Mouse (Mus musculus) embryonic facial prominence, embryonic 10.5 days (tissue): ENCODE measurements around the gene Gapvd1. TPM values are rescaled to one million over a fixed set of nuclear protein-coding genes. Genes with fewer than 3 reads are reported as not detected.
A peak's percentile ranks its signal among the peaks of the same experiment; 100 is the strongest.
"Not testable (repeated sequence)": the region's sequence is repeated elsewhere in the genome, so short reads cannot be mapped to it uniquely, and the experiment has no call there.

ENCODE experiments used
- DNase-seq: peaks from one replicate; pipeline ENCODE4 v3.0.0-alpha.2; 2017; ENCODE audit warnings: low spot score
- H3K27ac ChIP-seq: fragments of 300-500 bp; sonication (generic); replicated peaks from 2 replicates; pipeline ENCODE4 v1.5.1; 2016; ENCODE audit warnings: mild to moderate bottlenecking
- H3K27me3 ChIP-seq: fragments of 300-500 bp; sonication (generic); replicated peaks from 2 replicates; pipeline ENCODE4 v1.6.1; 2016; ENCODE audit warnings: low read depth, mild to moderate bottlenecking; ENCODE audit not compliant: poor library complexity, severe bottlenecking
- H3K36me3 ChIP-seq: fragments of 300-500 bp; sonication (generic); replicated peaks from 2 replicates; pipeline ENCODE4 v1.6.1; 2016; ENCODE audit warnings: mild to moderate bottlenecking, moderate library complexity
- H3K4me1 ChIP-seq: fragments of 300-500 bp; sonication (generic); 2 replicates; pipeline ENCODE4 v1.6.1; 2016
- H3K4me3 ChIP-seq: fragments of 300-500 bp; sonication (generic); 2 replicates; pipeline ENCODE4 v1.5.1; 2016; ENCODE audit warnings: mild to moderate bottlenecking, moderate library complexity
- H3K9me3 ChIP-seq: fragments of 300-500 bp; sonication (generic); 2 replicates; pipeline ENCODE4 v1.6.1; 2016; ENCODE audit warnings: mild to moderate bottlenecking
- WGBS: fragments of 180-500 bp; shearing (Covaris S2); methylation state at CpG from one replicate; pipeline ENCODE4 v1.1.7; 2016; 5-methylcytosine and 5-hydroxymethylcytosine counted together
- polyA plus RNA-seq: library from polyadenylated mRNA; unstranded; fragments of >200 nt; fragmentation: Nextera tagmentation; extraction: Ambion mirVana; gene quantifications from 2 replicates; pipeline ENCODE4 v1.2.1, GENCODE M21; 2016

Gapvd1 gene
- polyA plus RNA-seq, 1 experiment from 2014 or later: 80.6 TPM

- H3K9me3 ChIP-seq: peaks cover 4% of the 10 kb centered on the region; the same call in 1 of the 2 replicates
- WGBS: 63% methylated on average over 2 of the region's 2 CpGs
- no peak for DNase-seq
- no peaks in the 10 kb centered on the region for H3K36me3 ChIP-seq
- no peaks in the 10 kb centered on the region for H3K27me3 ChIP-seq
- H3K27ac ChIP-seq: no peak overlapping the region
- H3K4me3 ChIP-seq: no peak overlapping the region
- H3K4me1 ChIP-seq: no peaks in the 10 kb centered on the region
Measured at GRCm38 (mm10) chr2:34762872-34763271, 7.8 kb upstream of the Gapvd1 start.

DNA sequence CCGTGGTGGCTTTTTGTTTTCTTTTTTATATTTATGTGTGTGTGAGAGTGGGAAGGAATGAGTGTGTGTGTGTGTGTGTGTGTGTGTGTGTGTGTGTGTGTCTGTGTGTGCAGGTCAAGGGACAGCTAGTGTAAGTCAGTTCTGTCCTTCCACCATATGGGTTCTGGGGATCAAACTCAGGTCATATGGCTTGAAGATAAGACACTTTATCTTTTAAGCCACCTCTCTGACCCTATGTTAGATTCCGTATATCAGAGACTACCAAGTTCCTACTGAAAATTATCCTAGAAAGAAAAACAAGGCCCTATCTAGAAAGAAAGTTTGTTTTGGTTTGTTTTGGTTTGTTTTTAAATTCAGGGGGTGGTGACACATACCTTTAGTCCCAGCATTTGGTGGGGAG, 7.1 kb upstream of the Gapvd1 start:
- no peaks in the 10 kb centered on the region for H3K27me3 ChIP-seq
- H3K4me3 ChIP-seq: no peak overlapping the region
- no peaks in the 10 kb centered on the region for H3K4me1 ChIP-seq
- no peak for DNase-seq
- WGBS: 86% methylated on average over 2 of the region's 2 CpGs
- peaks cover 2% of the 10 kb centered on the region; the same call in 1 of the 2 replicates for H3K9me3 ChIP-seq
- no peaks in the 10 kb centered on the region for H3K36me3 ChIP-seq
- H3K27ac ChIP-seq: no peak overlapping the region

GRCm38 (mm10) chr2:34761272-34761671, 6.2 kb upstream of the Gapvd1 start:
- H3K27ac ChIP-seq, H3K36me3 ChIP-seq, H3K4me1 ChIP-seq, H3K4me3 ChIP-seq, DNase-seq, H3K27me3 ChIP-seq, H3K9me3 ChIP-seq: not testable (repeated sequence)
- WGBS: 89% methylated on average over 5 of the region's 5 CpGs

GRCm38 (mm10) chr2:34757341-34757740, 2.3 kb upstream of the Gapvd1 start:
- H3K27me3 ChIP-seq: no peaks in the 10 kb centered on the region
- 73% methylated on average over 1 of the region's 1 CpGs for WGBS
- no peak for DNase-seq

DNA sequence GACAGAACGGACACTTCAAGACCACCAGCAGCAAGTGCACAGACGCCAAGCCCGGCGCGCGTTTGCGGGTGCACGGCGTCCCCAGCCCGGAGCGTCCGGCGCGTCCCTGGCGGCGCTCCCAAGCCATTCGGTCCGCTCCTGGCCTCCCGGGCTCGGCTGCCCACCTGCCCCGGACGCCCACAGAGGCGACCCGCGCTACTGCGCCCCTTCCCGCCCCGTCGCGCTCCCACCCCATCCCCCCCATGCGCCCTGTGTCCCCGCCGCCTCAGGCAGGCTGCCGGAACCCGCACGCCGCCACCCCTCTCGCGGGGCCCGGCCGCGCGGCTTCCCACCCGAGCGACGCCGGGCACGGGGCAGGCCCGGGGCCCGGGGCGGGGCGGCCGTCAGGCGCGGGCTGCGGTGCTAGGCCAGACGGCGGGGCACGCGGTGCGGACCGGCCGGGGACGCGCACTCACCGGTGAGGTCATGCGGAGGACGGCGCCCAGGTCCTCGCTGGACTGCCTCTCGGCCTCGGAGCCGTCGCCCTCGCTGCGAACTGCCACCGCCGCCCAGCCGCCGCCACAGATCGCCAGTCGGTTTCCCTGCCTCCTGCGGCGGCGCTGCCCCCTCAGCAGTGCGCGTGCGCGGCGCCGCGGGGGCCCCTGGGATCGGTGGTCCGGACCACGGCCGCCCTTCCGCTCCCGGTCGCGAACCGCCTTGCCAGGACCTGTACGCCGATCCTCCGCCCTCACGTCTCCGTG, 1.1 kb downstream of the Gapvd1 start:
- DNase-seq: peak; percentile 93
- WGBS: under 1% methylated on average over 105 of the region's 106 CpGs

More at GRCm38 (mm10) chr2:34757341-34757740, 2.3 kb upstream of the Gapvd1 start:
- Histone ChIP-seq H3K4me3 (no peak overlapping the region), H3K4me1 (peaks cover 16% of the 10 kb centered on the region), H3K9me3 (no peaks in the 10 kb centered on the region), H3K36me3 (no peaks in the 10 kb centered on the region), H3K27ac (no peak overlapping the region)

DNA sequence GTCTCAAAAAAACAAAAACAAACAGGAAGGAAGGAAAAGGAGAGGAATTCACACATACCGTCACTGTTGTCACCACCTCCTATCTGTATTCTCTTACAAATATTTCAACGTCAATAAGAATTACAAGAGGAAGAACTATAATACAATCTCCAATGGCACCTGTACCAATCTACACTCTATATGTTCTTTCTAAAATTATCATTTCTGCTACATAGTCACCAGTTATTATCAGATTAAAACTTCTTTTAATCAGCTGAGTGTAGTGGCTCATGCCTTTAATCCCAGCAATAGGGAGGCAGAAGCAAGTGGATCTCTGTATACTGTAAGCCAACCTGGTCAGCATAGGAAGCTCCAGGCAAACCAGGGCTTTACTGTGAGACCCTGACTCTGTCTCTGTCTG, 4.8 kb downstream of the Gapvd1 start:
- Histone ChIP-seq H3K27me3 (no peaks in the 10 kb centered on the region), H3K4me1 (peaks cover 16% of the 10 kb centered on the region), H3K9me3 (no peaks in the 10 kb centered on the region), H3K27ac (no peak overlapping the region), H3K36me3 (peaks cover 18% of the 10 kb centered on the region), H3K4me3 (no peak overlapping the region)
- 83% methylated on average over 2 of the region's 2 CpGs for WGBS
- no peak for DNase-seq

More for the DNA sequence above, 1.1 kb downstream of the Gapvd1 start:
- Histone ChIP-seq H3K4me3 (peak overlapping the region; percentile 94), H3K9me3 (no peaks in the 10 kb centered on the region), H3K36me3 (no peaks in the 10 kb centered on the region), H3K4me1 (peaks cover 17% of the 10 kb centered on the region), H3K27me3 (no peaks in the 10 kb centered on the region), H3K27ac (peak overlapping the region; percentile 97)

DNA sequence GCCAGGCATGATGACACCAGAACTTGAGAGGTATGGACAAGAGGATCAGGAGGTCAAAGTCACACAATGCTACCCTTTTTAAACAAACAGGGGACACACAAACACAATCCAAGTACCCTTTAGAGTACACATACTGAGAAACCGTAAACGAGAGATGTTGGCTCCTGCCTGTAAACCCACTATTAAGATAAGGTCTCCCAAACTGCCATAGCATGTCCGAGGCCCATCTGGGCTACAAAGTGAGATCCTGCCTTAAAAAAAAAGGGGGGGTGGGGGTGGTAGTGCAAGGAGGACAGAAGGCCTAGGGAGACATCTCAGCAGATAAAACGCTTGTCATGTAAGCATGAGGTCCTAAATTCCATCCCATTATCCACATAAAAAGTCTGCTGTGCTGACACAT, 6.6 kb downstream of the Gapvd1 start:
- 93% methylated on average over 4 of the region's 4 CpGs for WGBS
- no peak for DNase-seq
- H3K4me1 ChIP-seq: peaks cover 11% of the 10 kb centered on the region
- no peaks in the 10 kb centered on the region for H3K27me3 ChIP-seq
- H3K9me3 ChIP-seq: no peaks in the 10 kb centered on the region
- H3K27ac ChIP-seq: no peak overlapping the region
- H3K36me3 ChIP-seq: peaks cover 29% of the 10 kb centered on the region
- no peak overlapping the region for H3K4me3 ChIP-seq

- Histone ChIP-seq H3K4me3 (no peak overlapping the region), H3K36me3 (peaks cover 44% of the 10 kb centered on the region), H3K27me3 (no peaks in the 10 kb centered on the region), H3K27ac (no peak overlapping the region), H3K4me1 (no peaks in the 10 kb centered on the region), H3K9me3 (no peaks in the 10 kb centered on the region)
- WGBS: 94% methylated on average over 2 of the region's 2 CpGs
- DNase-seq: no peak
Measured at GRCm38 (mm10) chr2:34745673-34746072, 9.4 kb downstream of the Gapvd1 start.

GRCm38 (mm10) chr2:34744476-34744875, 10.6 kb downstream of the Gapvd1 start:
- H3K9me3 ChIP-seq: no peaks in the 10 kb centered on the region
- no peaks in the 10 kb centered on the region for H3K4me1 ChIP-seq
- 97% methylated on average over 8 of the region's 8 CpGs for WGBS
- peaks cover 44% of the 10 kb centered on the region for H3K36me3 ChIP-seq
- H3K4me3 ChIP-seq: no peak overlapping the region
- no peak for DNase-seq
- no peak overlapping the region for H3K27ac ChIP-seq
- no peaks in the 10 kb centered on the region for H3K27me3 ChIP-seq

DNA sequence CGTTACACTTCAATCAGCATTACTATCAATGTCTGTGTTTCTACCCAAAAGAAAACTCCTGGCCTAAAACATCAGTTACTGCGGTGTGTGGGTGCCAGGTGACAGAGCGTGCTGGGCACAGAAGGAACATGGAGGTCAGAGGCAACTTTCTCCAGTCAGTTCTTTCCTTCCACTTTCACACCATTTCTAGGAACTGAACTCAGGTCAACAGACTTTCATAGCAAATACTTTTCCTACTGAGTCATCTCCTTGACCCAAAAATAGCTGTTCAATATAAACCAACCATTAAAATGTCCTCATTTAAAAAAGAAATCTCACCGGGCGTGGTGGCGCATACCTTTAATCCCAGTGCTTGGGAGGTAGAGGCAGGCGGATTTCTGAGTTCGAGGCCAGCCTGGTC, 12.4 kb downstream of the Gapvd1 start:
- Histone ChIP-seq H3K27ac (no peak overlapping the region), H3K4me3 (no peak overlapping the region), H3K9me3 (no peaks in the 10 kb centered on the region), H3K27me3 (no peaks in the 10 kb centered on the region), H3K36me3 (peaks cover 38% of the 10 kb centered on the region), H3K4me1 (no peaks in the 10 kb centered on the region)
- 95% methylated on average over 8 of the region's 8 CpGs for WGBS
- DNase-seq: no peak

GRCm38 (mm10) chr2:34741390-34742159, 13.5 kb downstream of the Gapvd1 start:
- H3K4me3 ChIP-seq: no peak overlapping the region
- no peaks in the 10 kb centered on the region for H3K9me3 ChIP-seq
- no peaks in the 10 kb centered on the region for H3K27me3 ChIP-seq
- no peak overlapping the region for H3K27ac ChIP-seq
- WGBS: 93% methylated on average over 12 of the region's 12 CpGs
- no peaks in the 10 kb centered on the region for H3K4me1 ChIP-seq
- H3K36me3 ChIP-seq: peaks cover 33% of the 10 kb centered on the region
- DNase-seq: no peak

DNA sequence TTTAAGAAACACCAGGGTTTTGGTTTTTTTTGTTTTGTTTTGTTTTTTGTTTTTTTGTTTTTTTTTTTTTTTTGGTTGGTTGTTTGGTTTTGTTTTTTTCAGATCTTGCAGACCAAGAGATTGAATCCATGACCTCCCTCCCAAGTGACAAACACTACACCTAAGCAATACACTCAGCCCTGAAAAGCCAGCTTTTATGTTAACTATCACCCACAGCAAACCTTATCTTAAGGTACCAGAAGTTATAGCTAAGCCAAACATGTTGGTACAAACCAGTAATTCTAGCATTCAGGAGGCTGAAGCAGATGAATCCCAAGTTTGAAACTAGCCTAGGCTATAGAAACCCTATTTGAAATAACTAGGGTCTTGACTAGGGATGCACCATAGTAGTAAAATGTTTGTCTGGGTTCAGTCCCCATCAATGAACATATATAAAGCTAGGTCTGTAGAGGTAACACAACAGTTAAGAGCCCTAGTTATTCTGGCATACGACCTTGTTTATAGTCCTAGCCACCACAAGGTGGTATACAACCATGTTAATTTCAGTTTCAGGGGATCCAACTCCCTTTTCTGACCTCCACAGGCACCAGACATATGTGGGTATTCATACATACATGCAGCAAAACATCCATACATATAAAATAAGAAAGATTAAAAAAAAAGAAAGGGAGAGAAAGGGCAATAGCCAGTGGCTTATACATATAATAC, 15.2 kb downstream of the Gapvd1 start:
- H3K36me3 ChIP-seq: peaks cover 27% of the 10 kb centered on the region
- 77% methylated on average over 1 of the region's 1 CpGs for WGBS
- no peak for DNase-seq
- no peaks in the 10 kb centered on the region for H3K9me3 ChIP-seq
- H3K4me1 ChIP-seq: no peaks in the 10 kb centered on the region
- H3K27ac ChIP-seq: no peak overlapping the region
- no peaks in the 10 kb centered on the region for H3K27me3 ChIP-seq
- H3K4me3 ChIP-seq: no peak overlapping the region
